Mouse (Mus musculus): Measurements from ENCODE around the gene Qrfp. TPM values are rescaled to one million over a fixed set of nuclear protein-coding genes. Genes with fewer than 3 reads are reported as not detected.
A peak's percentile ranks its signal among the peaks of the same experiment; 100 is the strongest.

The Qrfp gene
- polyA plus RNA-seq, 1 experiment: 0.03 TPM

DNA sequence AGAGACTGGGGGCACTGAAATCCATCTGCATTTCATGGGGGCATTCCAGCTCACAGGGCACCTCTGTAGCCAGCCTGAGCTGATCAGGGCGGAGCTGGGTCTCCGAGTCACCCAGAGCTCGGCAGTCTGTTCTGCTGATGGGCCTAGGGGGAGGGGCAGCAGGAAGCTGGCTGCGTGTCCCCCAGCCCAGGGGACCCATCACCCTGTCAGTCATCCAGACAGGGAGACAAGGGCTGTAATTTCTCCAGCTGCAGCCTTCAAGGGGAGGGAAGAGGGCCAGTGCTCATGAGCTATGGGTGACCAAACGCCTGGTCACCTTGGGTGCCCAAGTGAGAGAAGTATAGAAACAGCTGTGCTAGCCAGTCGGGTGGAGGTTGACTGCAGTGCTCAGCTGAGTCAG, 26.6 kb upstream of the Qrfp start:
- TF ChIP-seq CTCF (IDR thresholded peaks at IDR 0.05; ENCODE audit: borderline replicate concordance, extremely low read depth, insufficient read depth, insufficient read length) (no peak), POLR2A (IDR thresholded peaks at IDR 0.05; ENCODE audit: borderline replicate concordance, extremely low read depth, insufficient read depth, insufficient read length, poor library complexity, severe bottlenecking) (no peak)

DNA sequence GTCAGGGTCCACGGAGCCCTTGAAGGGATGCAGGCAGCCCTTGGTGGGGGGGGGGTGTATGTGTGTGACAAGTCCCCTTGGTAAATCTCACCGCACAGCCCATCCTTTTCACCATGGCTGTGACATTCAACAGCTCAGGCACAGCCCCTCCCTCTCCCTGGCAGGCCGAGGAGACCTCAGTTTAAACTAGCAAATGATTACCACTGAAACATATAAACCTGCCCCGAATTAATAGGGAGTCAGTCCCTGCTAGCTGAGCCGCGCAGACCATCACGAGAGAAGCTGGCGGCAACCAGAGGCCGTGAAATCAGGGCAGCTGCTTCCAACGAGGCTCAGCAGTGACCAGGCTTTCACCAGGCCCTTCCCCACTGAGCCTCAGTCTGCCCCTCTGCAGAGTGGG, 25.7 kb upstream of the Qrfp start:
- DNase-seq (ENCODE audit: low read depth): no peak
- TF ChIP-seq CTCF (IDR thresholded peaks at IDR 0.05; ENCODE audit: borderline replicate concordance, extremely low read depth, insufficient read depth, insufficient read length) (no peak), POLR2A (IDR thresholded peaks at IDR 0.05; ENCODE audit: borderline replicate concordance, extremely low read depth, insufficient read depth, insufficient read length, poor library complexity, severe bottlenecking) (no peak)

More for the DNA sequence above, 26.6 kb upstream of the Qrfp start:
- DNase-seq (ENCODE audit: low read depth): no peak

DNA sequence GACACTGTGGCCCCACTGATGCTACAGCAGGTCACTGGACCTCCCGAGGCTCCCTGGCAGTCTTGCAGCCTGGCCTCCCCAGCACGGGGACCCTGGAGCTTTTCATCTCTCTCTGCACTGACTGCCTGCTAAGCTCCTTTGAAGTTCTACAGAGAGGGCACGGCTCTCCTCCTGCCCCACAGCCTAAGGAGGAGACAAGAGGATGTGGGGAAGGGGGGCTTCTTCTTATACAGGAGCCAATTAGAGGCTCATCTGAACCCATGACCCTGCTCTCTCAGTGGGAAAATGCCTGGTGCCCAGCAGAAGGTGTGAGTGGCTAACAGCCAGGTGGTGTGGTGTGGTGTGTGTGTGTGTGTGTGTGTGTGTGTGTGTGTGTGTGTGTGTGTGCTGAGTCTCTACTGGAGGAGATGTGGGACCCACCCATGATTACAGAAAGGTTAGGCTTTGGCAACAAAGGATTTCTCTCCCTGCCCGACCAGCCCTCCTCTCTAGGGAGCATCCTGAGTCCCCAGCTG, 18.0 kb upstream of the Qrfp start:
- peak; percentile 79 for DNase-seq (ENCODE audit: low read depth)
- TF ChIP-seq CTCF (IDR thresholded peaks at IDR 0.05; ENCODE audit: borderline replicate concordance, extremely low read depth, insufficient read depth, insufficient read length): no peak
- no peak for TF ChIP-seq POLR2A (IDR thresholded peaks at IDR 0.05; ENCODE audit: borderline replicate concordance, extremely low read depth, insufficient read depth, insufficient read length, poor library complexity, severe bottlenecking)

DNA sequence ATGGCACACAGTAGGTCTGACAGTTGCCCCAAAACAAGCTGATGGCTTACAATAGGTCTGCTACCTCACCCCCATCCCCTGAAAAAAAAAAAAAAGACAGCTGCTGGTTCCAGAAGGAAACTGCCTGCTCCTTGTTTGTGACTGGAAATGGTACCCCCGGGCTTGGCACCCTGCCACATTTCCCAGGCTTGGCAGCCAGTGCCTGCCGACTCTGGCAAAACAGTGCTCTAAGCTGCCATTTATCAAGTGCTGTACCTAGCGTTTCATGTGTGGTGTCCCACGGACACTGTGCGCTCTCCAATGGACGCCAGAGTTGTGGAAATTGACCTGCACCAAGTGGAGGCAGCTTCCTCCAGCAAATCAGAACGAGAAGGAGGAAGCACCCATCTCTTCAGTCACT, 17.5 kb upstream of the Qrfp start:
- peak; percentile 97 for DNase-seq (ENCODE audit: low read depth)
- TF ChIP-seq POLR2A (IDR thresholded peaks at IDR 0.05; ENCODE audit: borderline replicate concordance, extremely low read depth, insufficient read depth, insufficient read length, poor library complexity, severe bottlenecking): no peak
- TF ChIP-seq CTCF (IDR thresholded peaks at IDR 0.05; ENCODE audit: borderline replicate concordance, extremely low read depth, insufficient read depth, insufficient read length): no peak

DNA sequence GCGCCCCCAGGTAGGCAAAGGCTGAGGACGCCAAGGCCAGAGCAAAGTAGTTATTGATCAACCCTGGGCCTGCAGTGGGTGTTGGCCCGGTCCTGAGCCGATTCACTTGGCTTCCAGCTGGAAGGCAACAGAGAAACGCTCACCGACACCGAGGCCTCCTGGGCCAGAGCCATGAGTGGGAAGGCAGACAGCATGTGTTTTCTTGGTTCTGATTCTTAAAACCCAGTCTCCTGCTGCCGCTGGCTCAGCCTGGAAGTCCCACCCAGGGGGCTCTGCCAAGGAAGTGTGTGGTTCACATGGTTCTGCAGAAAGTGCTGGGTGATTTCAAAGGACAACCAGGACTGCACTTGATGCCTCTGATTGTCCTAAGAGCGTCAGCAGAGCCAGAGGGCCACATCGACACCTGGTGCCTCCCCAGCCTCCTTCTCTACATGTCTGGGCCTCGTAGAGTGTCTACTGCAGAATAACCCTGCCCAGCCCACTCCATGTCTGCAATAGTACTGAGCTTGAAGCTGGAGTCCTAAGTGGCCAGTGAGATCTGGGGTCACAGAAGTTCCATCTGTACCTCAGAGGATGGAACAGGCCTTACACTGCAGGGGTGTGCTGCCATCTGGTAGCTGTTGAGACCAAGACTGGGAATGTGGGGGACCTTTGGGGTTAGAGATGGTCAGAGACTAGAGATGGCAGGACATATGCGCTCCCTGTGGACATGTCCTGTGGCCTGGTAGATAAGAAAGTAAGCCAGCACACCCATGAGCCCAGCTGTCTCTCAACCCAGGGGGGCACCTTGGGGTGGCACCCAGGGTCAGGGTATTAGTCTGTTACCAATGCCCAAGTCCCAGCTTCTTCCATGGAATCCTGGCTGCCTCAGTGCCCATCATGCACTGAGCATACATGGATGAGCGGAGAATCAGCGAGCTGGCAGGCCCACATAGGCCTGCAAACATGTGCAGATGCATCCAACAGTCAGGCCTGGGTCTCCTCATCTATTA, 16.0 kb upstream of the Qrfp start:
- no peak for DNase-seq (ENCODE audit: low read depth)
- TF ChIP-seq CTCF (IDR thresholded peaks at IDR 0.05; ENCODE audit: borderline replicate concordance, extremely low read depth, insufficient read depth, insufficient read length): no peak
- TF ChIP-seq POLR2A (IDR thresholded peaks at IDR 0.05; ENCODE audit: borderline replicate concordance, extremely low read depth, insufficient read depth, insufficient read length, poor library complexity, severe bottlenecking): no peak

DNA sequence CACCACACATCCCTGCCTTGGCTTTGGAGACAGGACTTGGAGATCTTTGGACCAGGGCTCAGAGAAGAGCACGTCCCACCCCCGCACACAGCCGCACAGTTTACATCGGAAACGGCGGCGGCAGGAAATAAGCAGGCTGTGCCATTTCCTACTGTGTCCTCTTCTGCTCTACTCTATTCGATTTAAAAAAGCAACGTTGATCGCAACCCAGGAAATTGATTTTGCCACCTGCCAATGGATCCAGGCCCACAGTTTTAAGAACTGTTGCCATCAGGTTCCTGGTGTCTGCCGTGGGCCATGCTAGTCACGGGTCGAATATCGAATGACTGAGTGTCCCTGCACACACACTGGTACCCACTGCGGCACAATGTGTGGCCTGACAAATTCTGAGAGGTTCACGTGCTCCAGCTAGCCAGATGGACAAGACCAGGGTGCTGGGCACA, 15.1 kb upstream of the Qrfp start:
- no peak for DNase-seq (ENCODE audit: low read depth)
- TF ChIP-seq CTCF (IDR thresholded peaks at IDR 0.05; ENCODE audit: borderline replicate concordance, extremely low read depth, insufficient read depth, insufficient read length) (no peak), POLR2A (IDR thresholded peaks at IDR 0.05; ENCODE audit: borderline replicate concordance, extremely low read depth, insufficient read depth, insufficient read length, poor library complexity, severe bottlenecking) (no peak)

DNA sequence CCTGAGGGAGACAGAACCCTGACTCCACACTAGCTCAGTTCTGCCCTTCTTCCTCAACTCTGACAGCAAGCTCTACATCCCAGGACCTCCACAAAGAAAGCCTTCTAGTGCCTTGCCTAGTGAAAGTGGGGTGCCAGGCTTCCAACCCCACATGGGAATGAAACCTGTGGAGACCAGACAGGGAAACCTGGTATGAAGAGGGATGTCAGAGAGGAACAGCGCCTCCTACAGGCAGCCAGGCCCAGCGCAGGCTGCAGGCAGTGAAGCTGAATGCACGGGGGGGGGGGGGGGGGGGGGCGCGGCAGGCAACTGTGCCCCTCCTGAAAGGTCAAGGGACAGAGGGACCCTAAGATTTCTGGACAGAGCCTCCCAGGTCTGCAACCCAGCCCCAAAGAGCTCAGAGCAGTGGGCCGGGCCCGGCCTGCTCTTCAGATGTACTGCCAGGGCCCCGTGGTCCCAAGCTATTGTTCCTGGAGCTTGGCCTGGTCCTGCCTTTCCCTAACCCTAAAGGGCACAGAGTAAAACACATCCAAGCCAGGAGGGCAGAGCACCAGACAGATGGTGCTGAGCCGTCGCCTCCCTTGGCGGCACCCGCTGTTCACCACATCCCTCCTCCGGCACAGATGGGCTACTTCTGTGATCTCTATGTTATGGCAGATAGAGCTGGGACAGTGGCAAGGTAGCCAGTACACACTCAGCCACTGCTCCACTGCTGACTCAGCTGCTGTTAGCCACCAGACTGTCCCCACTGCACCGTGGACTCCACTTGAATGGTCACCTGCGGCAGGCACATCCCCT, 13.8 kb upstream of the Qrfp start:
- TF ChIP-seq CTCF (IDR thresholded peaks at IDR 0.05; ENCODE audit: borderline replicate concordance, extremely low read depth, insufficient read depth, insufficient read length) (peak; percentile 59; the same call in 1 of the 2 replicates), POLR2A (IDR thresholded peaks at IDR 0.05; ENCODE audit: borderline replicate concordance, extremely low read depth, insufficient read depth, insufficient read length, poor library complexity, severe bottlenecking) (no peak)
- peak; percentile 62 for DNase-seq (ENCODE audit: low read depth)

DNA sequence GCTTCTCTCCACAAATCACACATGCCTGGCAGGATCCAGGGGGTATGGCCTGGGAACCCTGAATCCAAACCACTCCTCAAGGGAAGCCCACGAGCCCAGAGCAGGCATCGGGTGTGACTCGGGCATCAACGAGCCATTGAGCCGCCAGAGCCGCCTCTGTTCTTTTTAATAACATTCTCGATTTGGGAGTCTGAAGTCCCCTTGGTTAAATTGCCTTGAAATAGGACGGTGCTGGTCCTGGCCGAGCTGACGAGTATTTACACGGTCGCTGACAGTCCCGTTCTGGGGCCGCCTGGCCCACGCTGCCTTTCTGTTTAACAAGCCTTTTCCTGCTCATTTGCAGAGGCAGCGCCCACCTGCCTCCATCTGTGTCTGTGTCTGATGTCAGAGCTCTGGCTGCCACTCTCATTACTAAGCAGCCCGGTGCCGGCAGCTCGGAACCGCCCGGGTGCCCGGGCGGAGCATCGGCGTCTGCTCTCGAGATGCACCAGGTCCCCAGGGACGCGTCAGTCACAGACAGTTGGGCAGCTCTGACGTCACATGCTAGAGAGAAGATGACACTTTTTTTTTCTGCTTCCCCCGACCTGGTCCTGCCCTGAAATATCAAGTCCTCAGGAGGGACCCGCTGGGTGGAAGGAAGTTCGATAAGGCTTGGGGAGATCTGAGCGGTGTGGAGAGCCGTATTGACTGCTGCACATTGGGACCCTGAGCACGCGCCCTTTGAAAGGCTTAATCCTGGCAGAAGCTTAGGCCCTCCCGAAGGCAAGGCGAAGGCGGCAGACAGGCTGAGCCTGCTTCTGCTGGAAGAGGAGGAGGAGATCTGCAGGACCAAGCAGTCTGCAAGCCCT, 12.4 kb upstream of the Qrfp start:
- no peak for TF ChIP-seq CTCF (IDR thresholded peaks at IDR 0.05; ENCODE audit: borderline replicate concordance, extremely low read depth, insufficient read depth, insufficient read length)
- no peak for TF ChIP-seq POLR2A (IDR thresholded peaks at IDR 0.05; ENCODE audit: borderline replicate concordance, extremely low read depth, insufficient read depth, insufficient read length, poor library complexity, severe bottlenecking)
- DNase-seq (ENCODE audit: low read depth): peak; percentile 91

DNA sequence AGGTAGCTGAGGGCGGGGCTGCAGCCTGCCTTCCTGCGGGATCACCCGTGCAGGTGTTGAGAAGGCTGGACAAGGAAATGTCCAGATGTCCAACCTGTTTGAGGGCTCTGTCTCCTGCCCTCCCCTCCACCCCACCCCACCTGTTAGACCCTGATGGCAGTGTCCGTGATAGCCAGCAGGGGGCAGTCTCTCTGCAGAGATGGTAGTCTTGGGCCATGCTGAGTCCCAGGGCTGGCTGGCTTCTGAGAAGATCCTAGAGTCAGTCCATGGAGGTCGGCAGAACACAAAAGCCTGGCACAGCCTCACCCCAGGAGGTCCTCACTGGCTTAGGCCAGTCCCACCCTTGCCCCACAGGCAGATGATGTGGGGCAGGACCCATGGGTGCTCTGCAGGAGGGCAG, 5.0 kb upstream of the Qrfp start:
- TF ChIP-seq CTCF (IDR thresholded peaks at IDR 0.05; ENCODE audit: borderline replicate concordance, extremely low read depth, insufficient read depth, insufficient read length): peak; percentile 78
- no peak for TF ChIP-seq POLR2A (IDR thresholded peaks at IDR 0.05; ENCODE audit: borderline replicate concordance, extremely low read depth, insufficient read depth, insufficient read length, poor library complexity, severe bottlenecking)
- peak; percentile 67 for DNase-seq (ENCODE audit: low read depth)

DNA sequence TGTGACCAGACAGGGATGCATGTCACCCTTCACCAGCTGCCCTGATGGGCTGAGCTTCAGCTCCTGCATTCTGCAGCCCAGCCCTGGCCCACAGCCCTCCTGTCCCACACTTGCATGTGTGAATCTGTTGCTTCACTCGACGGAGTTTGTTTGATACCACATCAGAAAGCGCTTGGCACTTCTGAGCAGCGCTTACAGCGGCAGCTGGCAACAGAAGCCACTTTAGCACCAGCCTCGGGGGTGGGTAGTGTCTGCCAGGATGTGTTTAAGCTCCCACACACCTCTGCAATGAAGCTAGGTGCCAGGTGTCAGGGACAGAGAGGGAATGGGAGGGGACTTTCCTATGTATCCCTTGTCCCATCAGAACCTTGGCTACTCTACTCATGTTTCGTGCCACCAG, 4.3 kb upstream of the Qrfp start:
- no peak for DNase-seq (ENCODE audit: low read depth)
- TF ChIP-seq CTCF (IDR thresholded peaks at IDR 0.05; ENCODE audit: borderline replicate concordance, extremely low read depth, insufficient read depth, insufficient read length) (no peak), POLR2A (IDR thresholded peaks at IDR 0.05; ENCODE audit: borderline replicate concordance, extremely low read depth, insufficient read depth, insufficient read length, poor library complexity, severe bottlenecking) (no peak)
